Mouse (Mus musculus) cerebral cortex, adult 2 months (tissue): ENCODE results near the gene Nedd8.

Experiments used
- WGBS: fragments of 180-500 bp; shearing (Covaris S2); methylation state at CpG from one replicate; pipeline ENCODE4 v1.1.7; 2018; 5-methylcytosine and 5-hydroxymethylcytosine counted together

The Nedd8 gene

GRCm38 (mm10) chr14:55671833-55672740, at the start of gene Nedd8, which contains the start of gene Gmpr2:
Nedd8 (minus strand) TSS chr14:55672124.
Gmpr2 (plus strand) TSS chr14:55671941.
- WGBS = 1% methylated on average over 38 of the region's 38 CpGs

DNA sequence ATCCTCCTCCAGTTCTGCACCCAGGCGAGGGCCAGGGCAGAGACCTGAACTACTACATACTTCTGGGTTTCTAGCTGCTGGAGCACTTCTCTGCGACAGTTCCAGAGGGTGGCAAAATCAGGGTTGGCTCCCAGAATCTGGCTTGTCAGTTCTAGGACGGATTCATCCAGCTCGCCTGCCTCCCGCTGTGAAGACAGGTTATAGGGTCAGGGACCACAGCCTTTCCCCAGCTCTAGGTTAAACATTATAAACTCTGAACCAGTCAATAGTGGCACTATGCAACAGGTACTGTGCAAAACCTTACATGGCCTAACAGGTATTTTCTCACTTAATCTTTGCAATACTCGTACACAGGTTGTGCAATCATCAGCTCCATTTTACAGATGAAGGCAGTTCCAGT, 49.2 kb upstream of the Nedd8 start:
- WGBS = 78% methylated on average over 6 of the region's 6 CpGs

GRCm38 (mm10) chr14:55720666-55721065, 48.7 kb upstream of the Nedd8 start:
- WGBS = 91% methylated on average over 12 of the region's 12 CpGs

DNA sequence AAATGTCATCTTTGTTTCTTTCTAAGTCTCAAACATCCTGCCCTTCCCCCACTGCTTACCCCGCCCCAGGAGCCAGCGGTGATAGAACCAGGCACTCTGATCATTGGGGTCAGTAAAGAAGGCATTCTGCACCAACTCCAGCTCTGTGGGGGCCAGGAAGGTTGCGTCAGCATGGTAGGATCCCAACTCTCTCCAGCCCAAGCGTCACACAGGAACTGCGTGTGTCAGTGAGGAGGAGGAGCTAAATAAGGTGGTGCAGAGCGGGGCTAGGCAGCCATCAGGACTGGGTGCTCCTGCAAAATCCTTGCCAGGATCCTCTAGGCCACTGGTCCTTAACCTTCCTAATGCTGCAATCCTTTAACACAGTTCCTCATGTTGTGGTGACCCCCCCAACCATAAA, 47.8 kb upstream of the Nedd8 start:
- 78% methylated on average over 6 of the region's 6 CpGs for WGBS

DNA sequence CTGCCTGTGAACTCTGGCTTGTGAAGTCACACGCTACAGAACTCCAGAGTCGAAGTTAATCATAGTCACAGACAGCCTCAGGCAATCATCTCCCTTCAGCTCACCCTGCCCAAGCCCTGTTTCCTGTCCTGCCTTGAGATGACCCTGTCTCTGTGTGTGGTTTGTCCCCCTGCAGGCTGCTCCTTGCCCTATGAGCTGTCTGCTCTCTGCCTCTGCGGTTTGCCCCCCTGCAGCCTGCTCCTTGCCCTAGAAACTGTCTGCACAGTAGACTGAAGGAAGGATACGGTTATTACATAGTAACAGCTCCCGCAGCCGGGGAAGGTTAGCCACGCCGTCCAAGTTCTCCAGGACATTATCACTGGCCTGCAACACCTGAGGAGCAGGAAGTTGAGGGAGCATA, 45.0 kb upstream of the Nedd8 start:
- 81% methylated on average over 8 of the region's 8 CpGs for WGBS

GRCm38 (mm10) chr14:55716271-55716670, 44.3 kb upstream of the Nedd8 start:
- 97% methylated on average over 6 of the region's 6 CpGs for WGBS

DNA sequence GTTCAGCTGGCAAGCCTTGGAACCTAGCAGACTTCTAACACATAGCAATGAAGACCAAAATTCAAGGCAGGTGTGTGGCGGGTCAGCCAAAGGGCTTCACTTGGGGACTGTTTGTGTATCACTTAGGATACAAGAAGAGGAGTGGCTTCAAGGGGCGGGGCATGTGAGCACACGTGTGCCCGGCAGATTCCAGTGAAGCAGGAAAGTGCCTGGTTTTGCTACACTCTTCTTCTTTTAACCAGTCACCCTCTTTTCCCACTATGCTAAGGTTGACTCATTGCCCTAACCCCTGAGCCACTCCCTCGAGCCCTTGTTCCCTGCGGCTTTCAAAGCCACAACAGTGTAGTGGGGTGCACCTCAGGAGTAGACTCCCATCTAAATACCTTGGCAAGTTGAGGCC, 43.0 kb upstream of the Nedd8 start:
- WGBS = 51% methylated on average over 6 of the region's 6 CpGs

GRCm38 (mm10) chr14:55713729-55714122, 41.8 kb upstream of the Nedd8 start, which contains the start of gene Tgm1:
Tgm1 (minus strand) TSS chr14:55713926.
- WGBS = 48% methylated on average over 4 of the region's 4 CpGs

DNA sequence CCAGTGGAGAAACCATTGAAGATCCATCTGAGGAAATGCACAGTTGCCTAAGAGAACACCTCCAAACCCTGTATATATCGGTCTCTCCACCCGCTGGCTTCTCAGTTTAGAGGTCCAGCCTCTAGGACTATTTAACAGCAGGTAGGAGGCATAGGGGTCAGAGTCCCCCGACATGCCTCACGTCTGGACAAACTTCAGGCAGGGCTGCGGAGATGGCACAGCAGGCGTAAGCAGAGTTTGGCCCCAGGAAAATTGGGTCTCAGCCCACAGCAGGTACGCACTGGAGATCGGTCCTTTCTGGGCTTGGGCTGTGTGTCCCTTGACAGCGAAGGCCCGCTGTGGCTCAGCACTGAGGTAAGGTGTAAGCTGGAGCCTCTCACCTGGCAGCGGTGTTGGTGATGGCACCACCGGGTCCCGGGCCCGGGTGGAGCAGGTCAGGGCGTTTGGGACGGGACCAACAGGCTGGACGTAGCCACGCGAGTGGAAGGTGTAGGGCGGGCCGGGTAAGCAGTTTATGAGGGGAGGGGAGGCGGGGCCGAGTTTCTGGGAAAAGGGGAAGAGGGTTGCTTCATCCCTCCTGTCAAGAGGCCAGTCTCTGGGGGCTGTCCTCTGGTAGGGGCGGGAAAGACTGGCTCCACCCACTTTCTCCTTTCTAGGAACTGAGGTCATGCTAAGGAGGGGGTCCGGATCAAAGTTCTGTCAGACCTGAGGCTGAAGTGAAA, 41.2 kb upstream of the Nedd8 start:
- WGBS = 25% methylated on average over 25 of the region's 25 CpGs

DNA sequence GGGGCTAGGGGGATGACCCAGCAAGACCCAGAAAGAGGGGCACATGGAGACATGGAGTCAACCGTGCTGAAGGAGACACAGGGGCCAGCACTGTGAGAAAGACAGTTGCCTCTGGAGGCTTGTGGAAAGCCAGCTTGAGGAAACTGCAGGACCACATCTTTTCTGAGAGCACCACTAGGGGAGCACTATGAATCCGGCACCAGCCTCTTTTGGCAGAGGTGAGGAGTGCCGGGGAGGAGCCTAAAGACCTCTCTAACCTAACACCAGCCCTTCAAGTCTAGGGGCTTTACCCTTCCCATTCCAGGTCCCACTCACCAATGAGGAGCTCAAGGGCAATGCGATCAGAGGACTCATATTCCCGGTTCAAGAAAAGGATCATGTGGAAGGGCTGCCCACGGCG, 39.9 kb upstream of the Nedd8 start:
- 90% methylated on average over 7 of the region's 7 CpGs for WGBS

GRCm38 (mm10) chr14:55709509-55709908, 37.6 kb upstream of the Nedd8 start:
- WGBS = 94% methylated on average over 4 of the region's 4 CpGs

- 88% methylated on average over 5 of the region's 5 CpGs for WGBS
Measured at GRCm38 (mm10) chr14:55707397-55707796, 35.5 kb upstream of the Nedd8 start.

DNA sequence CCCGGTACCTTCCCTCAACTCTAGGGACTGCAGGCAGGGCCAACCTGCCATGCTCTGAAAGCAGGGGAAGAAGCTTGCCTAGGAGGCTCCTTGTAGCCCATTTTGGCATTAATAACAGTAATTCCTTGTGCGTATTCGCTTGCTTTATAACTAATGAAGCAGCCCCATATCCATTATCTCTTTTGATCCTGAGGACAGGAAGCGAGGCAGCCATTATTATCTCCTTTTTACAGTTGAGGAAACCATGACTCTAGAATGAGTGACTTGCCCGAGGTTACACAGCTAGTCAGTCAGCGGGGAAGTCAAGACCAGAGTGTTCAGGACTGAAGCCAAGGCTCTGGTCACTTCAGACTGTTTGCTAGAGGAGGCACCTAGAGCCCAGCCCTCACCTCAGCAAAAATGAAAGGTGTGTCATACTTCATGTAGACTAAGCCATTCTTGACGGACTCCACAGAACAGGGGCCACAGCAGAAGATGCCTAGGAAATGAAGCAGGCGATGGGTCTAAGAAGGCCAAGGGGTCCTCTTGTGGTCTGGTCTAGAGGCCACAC, 34.2 kb upstream of the Nedd8 start:
- WGBS = 92% methylated on average over 8 of the region's 8 CpGs

GRCm38 (mm10) chr14:55702761-55703160, 30.8 kb upstream of the Nedd8 start:
- 80% methylated on average over 6 of the region's 6 CpGs for WGBS

DNA sequence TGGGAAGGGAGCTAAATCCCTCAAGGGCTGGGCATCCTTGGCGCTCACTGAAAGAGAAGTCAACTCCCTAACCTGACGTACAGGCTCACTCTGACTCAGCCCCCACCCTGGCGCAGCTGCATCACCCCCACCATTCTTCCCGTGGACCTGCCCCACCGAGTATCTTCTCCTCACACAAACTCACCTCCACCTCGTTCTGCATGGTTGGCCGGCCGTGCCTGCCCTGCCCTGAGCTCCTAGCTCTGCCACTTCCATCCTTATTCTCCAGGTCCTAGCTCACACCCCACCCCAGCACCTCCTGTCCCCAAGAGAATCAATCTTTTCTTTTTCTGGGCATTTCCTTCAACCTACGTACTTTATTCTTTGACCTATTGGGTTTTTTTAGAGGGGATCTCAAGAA, 29.2 kb upstream of the Nedd8 start:
- 77% methylated on average over 9 of the region's 9 CpGs for WGBS

DNA sequence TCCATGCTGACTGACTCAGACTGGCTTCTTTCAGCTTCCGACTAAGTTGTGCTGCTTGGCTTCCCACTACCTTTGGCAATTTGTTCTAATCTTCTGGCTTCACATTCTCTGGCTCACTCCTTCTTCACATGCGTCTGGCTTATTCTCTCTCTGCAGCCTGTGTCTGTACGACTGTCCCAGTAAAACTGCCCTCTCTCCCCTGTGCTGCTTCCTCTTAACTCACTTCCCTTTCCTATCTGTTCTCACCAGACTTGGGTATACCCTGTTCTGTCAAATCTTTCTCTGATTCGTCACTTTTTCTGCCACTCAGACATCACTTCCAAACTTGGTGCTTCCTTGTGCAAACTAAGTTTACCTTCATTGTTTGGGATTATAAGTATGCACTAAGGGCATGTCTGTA, 25.3 kb upstream of the Nedd8 start:
- 74% methylated on average over 4 of the region's 4 CpGs for WGBS

- 77% methylated on average over 10 of the region's 10 CpGs for WGBS
Measured at GRCm38 (mm10) chr14:55689433-55689832, 17.5 kb upstream of the Nedd8 start.

DNA sequence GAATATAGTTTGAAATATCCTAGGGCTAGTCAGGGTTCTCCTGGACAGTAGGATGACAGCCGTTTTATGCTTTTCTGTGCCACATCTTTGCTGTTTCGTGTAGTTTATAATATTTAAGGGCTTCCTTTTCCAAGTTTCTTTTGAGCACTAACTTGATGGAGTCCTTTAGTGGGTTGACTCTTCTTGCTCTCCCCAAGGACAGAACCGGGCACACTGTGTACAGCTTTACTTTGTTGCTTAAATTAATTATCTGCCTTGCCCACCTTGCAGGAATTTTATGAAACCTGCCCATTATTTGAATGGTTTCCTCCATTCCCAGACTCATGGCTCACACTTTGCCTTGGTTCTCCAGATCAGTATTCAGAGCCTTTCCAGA, 10.2 kb upstream of the Nedd8 start:
- 5% methylated on average over 3 of the region's 3 CpGs for WGBS

GRCm38 (mm10) chr14:55681160-55682117, 9.5 kb upstream of the Nedd8 start, which contains the start of gene Tinf2:
Tinf2 (minus strand) TSS chr14:55681820.
- WGBS = under 1% methylated on average over 66 of the region's 66 CpGs

DNA sequence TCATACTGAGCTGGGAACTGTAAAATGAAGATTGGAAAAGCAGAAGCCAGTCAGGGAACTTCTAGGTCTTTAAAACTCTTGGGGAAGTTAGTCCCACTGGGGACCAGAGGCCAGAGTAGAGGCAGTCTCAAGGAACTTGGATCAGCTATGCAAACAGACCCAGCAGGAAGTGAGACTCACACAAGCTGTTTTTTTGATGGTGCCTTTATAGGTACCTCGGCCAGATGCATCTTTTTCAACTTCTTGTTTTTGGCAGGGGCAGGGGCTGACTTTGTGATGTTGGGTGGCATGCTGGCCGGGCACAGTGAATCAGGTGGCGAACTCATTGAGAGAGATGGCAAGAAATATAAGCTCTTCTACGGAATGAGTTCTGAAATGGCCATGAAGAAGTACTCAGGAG, 5.7 kb upstream of the Nedd8 start:
- 77% methylated on average over 4 of the region's 4 CpGs for WGBS

- 75% methylated on average over 7 of the region's 7 CpGs for WGBS
Measured at GRCm38 (mm10) chr14:55672741-55673060, 777 bp upstream of the Nedd8 start.

DNA sequence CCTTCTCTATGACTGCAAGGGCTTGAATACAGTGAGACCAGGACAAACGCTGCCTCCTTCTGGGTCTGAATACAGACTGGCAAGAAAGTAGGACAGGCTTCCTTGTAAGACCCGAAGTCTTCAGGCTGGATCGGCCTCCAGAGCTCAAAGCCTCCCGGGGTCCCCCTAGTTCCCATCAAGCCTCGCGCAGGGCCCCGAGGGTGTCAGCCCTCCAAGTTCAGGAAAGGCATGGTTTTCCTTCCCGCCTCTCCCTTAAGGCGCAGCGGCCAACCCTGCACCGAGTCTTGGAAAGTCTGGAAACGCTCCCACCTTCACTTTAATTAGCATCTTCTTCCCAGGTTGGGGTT, 465 bp downstream of the Nedd8 start:
- under 1% methylated on average over 12 of the region's 12 CpGs for WGBS
